Mouse (Mus musculus): Measurements from ENCODE around the gene Ms4a12.
A peak's percentile ranks its signal among the peaks of the same experiment; 100 is the strongest.
"Not testable (repeated sequence)": the region's sequence is repeated elsewhere in the genome, so short reads cannot be mapped to it uniquely, and the experiment has no call there.

Ms4a12 gene

GRCm38 (mm10) chr19:11232348-11232747, at the start of gene Ms4a12:
TSS of gene Ms4a12 (minus strand) at chr19:11232448.
- DNase-seq (ENCODE audit: low spot score): no peak

DNA sequence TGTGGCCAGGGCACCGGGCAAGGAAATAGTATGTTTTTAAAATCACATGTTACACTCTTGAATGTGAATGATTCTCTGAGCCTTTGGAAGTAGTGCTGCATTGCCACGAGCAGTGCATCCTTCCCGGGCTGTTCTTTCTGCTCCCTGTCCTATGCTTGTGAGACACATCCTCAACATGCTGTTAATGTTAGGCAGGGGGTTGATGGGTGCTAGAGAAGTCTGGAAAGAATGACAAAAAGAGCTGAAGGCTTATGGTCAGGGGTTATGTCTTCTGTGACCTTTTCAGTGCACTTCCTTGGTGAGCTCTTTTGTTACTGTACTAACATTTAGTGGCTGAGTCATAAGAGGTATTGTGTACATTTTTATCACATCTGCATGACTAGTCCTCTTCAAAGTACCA, 48.0 kb upstream of the Ms4a12 start:
- DNase-seq (ENCODE audit: low spot score): no peak

GRCm38 (mm10) chr19:11276431-11276830, 44.2 kb upstream of the Ms4a12 start:
- no peak for DNase-seq (ENCODE audit: low spot score)

DNA sequence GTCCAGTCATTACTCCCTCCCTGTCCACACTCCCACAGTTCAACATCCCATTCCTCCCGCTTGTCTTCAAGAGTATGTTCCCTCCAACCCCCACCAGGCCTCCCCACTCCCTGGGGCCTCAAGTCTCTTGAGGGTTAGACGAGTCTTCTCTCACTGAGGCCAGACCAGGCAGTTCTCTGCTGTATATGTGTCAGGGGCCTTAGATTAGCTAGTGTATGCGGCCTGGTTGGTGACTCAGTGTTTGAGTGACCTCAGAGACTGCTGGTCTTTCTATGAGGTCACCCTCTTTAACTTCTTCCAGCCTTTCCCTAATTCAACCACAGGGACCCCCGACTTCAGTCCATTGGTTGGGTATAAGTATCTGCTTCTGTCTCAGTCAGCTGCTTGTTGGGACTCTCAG, 34.7 kb upstream of the Ms4a12 start:
- no peak for DNase-seq (ENCODE audit: low spot score)

DNA sequence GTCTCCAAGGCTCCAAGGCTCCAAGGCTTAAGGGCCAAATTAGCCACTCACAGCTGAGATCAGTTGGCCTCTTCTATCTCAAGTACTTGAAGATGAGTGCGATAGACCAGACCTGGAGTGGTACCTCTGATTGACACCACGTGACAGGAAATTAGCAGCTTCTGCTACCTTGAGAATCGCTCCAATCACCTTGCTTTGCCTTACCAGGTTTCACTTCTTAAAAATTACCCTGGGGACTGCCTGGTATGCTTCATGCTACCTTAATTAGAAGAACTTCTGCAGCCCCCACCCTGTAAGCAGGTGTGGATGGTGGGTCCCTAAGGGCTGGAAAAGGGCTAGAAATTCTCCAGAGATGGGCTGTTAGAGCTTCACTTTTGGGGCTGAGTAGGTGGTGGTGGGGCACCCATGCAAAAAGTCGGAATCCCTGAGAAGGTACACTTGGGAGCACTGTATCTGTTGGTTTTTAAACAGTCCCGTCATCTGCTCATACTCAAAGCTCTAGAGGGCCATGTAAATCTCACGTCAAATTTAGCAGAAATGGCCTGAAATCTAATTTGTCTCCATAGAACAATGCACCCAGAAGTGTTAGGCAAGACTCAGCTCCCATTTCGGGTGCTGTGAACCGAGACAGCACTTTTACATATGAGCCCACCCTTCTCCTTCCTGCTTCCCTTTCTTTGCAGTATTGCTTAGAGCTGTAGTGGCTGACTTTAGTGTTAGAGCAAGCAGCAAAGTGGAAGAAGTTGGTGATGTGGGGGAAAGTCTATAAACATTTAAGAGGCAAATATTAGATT, 34.0 kb upstream of the Ms4a12 start, which contains the start of gene Ms4a1:
Gene Ms4a1 (minus strand): TSS at position 190 of the 794 bp plus-strand sequence.
- DNase-seq (ENCODE audit: low spot score): no peak

GRCm38 (mm10) chr19:11264602-11265185, 32.4 kb upstream of the Ms4a12 start:
- no peak for DNase-seq (ENCODE audit: low spot score)

- peak; percentile 3 for DNase-seq (ENCODE audit: low spot score)
These were observed 31.3 kb upstream of the Ms4a12 start for GRCm38 (mm10) chr19:11263549-11263948.

DNA sequence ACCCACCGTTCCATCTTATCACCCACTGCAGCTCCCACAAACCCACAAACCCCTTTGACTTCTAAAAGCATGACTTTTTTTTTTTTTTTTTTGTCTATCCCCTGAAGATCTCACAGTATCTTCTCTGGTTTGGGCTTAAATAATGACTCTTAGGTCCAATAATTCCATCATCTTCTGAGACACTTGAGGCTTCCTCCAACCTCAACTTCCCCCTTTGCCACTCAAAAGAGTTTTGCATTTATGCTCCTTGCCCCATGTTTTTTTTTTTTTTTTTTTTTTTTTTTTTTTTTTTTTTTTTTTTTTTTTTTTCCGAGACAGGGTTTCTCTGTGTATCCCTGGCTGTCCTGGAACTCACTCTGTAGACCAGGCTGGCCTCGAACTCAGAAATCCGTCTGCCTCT, 30.7 kb upstream of the Ms4a12 start:
- DNase-seq (ENCODE audit: low spot score): not testable (repeated sequence)

DNA sequence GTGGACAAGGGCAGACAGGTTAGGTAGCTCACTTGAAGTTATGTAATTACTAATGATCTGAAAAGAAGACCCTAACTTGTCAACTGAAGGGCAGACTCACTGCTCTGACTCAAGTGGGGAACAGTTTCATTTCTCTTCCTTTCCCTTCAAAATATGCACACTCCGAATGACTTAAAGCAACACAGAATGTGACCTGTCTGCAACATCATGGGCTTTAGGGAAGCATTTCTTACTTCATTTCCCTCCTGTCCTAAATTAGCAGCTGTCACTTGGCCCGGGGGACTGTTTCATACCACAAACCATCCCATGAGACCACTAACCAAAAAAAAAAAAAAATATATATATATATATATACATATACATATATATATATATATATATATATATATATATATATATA, 29.3 kb upstream of the Ms4a12 start:
- no peak for DNase-seq (ENCODE audit: low spot score)

GRCm38 (mm10) chr19:11244230-11244629, 12.0 kb upstream of the Ms4a12 start:
- DNase-seq (ENCODE audit: low spot score): no peak

DNA sequence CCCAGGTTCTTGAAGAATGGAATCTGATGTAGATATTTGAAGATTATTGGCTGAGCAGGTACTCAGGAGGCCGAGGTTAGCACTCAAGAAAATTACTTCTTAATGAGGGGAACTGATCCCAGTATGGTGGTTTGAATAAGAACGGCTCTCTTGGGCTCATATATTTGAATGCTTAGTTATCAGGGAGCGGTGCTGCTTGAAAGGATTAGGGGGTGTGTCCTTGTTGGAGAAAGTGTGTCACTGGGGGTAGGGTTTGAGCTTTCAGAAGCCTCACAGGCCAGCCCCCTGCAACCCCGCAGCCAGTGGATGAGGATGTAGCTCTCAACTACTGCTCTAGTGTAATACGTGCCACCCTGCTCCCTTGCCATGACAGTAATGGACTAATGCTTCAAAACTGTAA, 10.3 kb upstream of the Ms4a12 start:
- DNase-seq (ENCODE audit: low spot score): no peak

- DNase-seq (ENCODE audit: low spot score): no peak
These were observed 3.6 kb upstream of the Ms4a12 start for GRCm38 (mm10) chr19:11235820-11236219.

DNA sequence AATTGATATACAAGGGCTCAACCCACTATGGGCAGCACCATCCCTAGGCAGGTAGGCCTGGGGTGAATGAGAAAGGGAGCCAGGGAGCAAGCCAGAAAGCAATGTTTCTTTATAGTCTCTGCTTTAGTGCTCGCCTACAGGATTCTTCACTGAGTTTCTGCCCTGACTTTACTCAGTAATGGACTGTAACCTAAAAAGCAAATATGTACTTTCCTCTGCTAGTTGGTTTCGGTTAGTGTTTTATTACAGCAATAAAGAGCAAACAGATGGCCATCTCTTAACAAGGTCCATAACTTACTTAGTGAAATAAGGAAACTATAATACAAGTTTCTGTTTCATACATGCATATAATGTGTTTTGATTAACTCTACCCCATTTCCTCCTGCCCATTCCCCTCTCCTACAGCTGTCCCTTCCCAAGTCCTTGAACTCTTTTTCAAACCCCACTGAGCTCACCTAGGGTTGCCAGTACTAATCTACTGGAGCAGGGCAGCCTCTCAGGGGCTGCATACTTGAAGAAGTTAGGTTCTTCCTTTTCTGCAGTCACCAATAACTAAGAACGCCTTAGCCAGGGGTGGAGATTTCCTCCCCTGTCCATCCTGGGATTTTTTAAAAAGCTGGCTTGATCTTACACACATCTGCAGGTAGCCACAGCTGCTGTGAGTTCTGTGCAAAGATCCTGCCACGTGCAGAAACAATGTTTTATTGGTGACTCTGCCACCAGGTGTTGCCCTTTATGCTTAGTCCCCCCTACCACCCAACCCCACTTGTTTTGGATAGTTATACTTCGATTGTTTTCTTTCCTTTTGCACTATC, 2.9 kb upstream of the Ms4a12 start:
- no peak for DNase-seq (ENCODE audit: low spot score)

DNA sequence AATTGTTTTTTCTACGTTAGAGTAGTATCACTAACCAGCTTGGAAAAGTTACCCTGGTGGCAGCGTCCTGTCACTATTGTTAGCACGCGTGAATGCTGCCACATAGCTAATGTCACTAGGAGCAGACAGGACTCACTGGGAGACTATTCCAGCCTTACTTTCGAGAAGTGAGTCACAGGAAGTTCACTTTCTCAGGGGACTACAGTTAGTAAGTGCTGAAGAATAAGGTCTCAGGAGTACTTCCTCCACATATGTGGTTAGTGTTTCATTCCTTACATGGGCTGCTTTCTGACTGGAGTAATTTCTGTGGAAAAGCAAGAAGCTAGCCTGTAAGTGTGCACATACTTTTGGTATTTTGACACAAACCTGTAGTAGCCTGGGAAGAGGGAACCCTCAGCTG, 2.0 kb upstream of the Ms4a12 start:
- DNase-seq (ENCODE audit: low spot score): no peak

- no peak for DNase-seq (ENCODE audit: low spot score)
These were observed 35.7 kb downstream of the Ms4a12 start, which contains the start of gene Ms4a13 for GRCm38 (mm10) chr19:11196546-11196945. TSS of gene Ms4a13 (minus strand) at chr19:11196737.

- DNase-seq (ENCODE audit: low spot score): no peak
These were observed 39.7 kb downstream of the Ms4a12 start for GRCm38 (mm10) chr19:11192552-11192951.

DNA sequence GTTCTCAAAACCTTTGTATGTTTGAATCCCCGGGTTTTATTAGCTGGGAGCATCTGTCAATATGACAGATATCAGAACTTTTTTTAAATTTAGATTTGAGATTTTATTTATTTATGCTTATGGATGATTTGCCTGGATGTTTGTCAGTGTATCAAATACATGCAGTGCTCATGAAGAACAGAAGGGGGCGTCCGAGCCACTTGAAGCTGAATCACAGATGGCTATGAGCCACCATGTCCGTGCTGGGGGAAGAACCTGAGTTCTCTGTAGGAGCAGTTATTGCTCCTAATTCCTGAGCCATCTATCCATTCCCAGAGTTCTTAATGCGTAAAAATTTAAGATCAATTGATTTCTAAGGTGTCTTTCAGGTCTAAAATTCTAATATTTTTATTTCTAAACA, 48.1 kb downstream of the Ms4a12 start:
- no peak for DNase-seq (ENCODE audit: low spot score)

DNA sequence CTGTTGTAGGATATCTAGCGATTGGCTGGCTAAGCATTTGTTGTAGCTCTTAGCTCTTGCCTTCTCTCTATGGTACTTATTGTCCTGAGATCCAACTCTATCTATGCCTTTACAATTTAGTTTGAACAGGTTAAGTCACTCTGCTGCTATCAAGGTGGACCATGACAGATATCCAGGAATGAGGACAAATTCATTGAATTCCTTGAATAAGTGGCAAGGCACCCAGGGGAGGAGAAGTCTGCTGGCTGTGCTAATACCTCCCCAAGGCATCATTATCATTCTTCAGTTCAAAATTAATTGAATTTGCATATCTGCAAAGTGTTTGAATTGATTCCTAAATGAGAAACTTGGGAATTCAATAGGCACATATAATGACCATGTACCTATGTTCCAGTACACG, 54.8 kb downstream of the Ms4a12 start:
- DNase-seq (ENCODE audit: low spot score): no peak

DNA sequence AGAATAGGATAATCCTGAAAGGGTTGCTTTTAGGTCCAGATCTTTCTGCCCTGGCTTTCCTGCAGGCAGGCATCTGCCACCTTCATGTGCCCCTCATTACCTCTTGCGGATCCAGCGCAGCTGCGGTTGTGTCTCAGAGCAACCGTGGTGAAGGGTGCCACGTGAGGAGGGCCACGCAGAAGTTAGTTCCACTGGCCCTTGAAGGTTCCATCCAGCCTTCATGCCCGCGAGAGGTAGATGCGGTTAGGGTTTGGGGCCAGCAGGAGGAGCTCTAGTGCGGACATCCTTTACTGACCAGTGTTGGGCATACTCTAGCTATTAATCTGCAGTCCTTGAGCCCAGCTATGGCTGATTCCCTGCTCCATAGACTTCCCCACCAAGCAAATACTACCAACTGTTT, 67.1 kb downstream of the Ms4a12 start, which contains the start of gene 1700025F22Rik:
Gene 1700025F22Rik (minus strand): TSS at position 149 of the 400 bp plus-strand sequence.
- DNase-seq (ENCODE audit: low spot score): no peak
